Mouse (Mus musculus): ENCODE measurements around the gene Slc12a1. TPM values are rescaled to one million over a fixed set of nuclear protein-coding genes. Genes with fewer than 3 reads are reported as not detected.
"Not testable (repeated sequence)": the region's sequence is repeated elsewhere in the genome, so short reads cannot be mapped to it uniquely, and the experiment has no call there.

Gene Slc12a1
- polyA plus RNA-seq (2016; fragmentation: Nextera tagmentation; extraction: Ambion mirVana), result not detected in 2 replicates

DNA sequence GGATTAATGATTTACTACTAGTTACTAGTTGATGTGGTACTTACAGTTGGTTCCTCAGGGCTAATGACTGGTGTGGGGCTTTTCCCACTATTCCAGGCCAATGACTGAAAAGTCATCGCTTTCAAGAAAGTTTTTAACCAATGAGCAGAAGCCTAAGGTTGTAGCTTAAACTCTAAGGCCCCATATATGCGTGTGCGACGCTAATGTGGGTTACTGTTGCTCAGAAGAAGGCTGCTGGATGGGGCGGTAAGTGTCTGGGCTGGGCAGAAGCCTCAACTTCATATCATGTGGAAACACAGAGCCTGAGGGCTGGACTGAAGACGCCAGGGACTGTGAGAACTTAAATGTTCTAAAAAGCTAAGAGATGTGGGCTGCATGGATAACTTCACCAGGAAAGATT, at the start of gene Slc12a1:
Gene Slc12a1, plus strand, starts transcription at position 118 of the 400 bp plus-strand sequence.
- no peaks in the 10 kb centered on the region for H3K9me3 ChIP-seq
- no peak for DNase-seq (ENCODE audit: low spot score)
- no peaks in the 10 kb centered on the region for H3K27me3 ChIP-seq (ENCODE audit: insufficient read depth, poor library complexity, severe bottlenecking)
- H3K27ac ChIP-seq, result no peak within 1 kb of the TSS
- H3K36me3 ChIP-seq, result no peaks in the 10 kb centered on the region
- H3K4me1 ChIP-seq, result no peaks in the 10 kb centered on the region
- 85% methylated on average over 6 of the region's 6 CpGs for WGBS
- H3K4me3 ChIP-seq, result no peak within 1 kb of the TSS

DNA sequence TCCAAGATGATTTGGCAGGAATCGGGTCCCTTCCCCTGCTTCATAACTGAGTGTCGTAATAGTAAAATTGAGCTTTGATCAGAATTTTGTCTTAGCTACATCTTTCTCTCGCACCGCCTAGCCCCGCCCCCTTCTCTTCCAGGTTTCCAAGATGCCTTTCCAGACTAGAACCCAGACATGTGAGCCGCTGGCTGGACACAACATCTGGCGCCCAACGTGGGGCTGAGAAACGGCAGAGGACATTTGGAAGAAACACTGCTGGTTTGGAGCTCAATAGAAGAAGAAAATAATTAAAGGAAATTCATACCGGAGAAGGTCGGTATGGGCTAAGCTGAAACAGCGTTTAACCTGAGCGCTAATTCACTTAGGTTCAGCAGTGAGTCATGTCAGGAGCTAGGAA, 47.8 kb upstream of the Slc12a1 start:
- H3K4me1 ChIP-seq; H3K4me3 ChIP-seq; H3K9me3 ChIP-seq; H3K27ac ChIP-seq; DNase-seq (ENCODE audit: low spot score); H3K27me3 ChIP-seq (ENCODE audit: insufficient read depth, poor library complexity, severe bottlenecking): not testable (repeated sequence)
- 95% methylated on average over 13 of the region's 13 CpGs for WGBS
- H3K36me3 ChIP-seq, result peaks cover 75% of the 10 kb centered on the region

DNA sequence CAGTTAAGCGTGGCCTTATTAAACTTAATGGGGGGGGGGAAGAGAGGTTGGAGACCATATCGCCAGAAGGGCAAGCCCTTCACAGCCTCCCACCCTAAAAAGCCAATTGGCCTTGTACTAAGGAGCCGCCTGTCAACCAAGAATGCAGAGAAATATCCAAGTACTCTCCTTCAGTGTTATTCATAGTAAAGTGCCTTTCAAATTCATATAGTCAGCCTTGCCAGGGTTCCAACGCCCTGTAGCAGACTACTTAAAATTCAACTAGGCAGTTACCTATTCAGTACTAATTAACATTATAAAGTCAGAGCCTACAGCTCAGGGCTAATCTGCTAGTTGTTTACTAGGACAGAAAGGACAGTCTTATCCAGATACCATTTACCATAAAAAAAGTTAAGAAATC, 45.8 kb upstream of the Slc12a1 start:
- not testable (repeated sequence) for DNase-seq (ENCODE audit: low spot score); H3K4me1 ChIP-seq; H3K27me3 ChIP-seq (ENCODE audit: insufficient read depth, poor library complexity, severe bottlenecking); H3K27ac ChIP-seq; H3K4me3 ChIP-seq; H3K9me3 ChIP-seq
- H3K36me3 ChIP-seq, result peaks cover 70% of the 10 kb centered on the region
- WGBS, result 90% methylated on average over 4 of the region's 4 CpGs

DNA sequence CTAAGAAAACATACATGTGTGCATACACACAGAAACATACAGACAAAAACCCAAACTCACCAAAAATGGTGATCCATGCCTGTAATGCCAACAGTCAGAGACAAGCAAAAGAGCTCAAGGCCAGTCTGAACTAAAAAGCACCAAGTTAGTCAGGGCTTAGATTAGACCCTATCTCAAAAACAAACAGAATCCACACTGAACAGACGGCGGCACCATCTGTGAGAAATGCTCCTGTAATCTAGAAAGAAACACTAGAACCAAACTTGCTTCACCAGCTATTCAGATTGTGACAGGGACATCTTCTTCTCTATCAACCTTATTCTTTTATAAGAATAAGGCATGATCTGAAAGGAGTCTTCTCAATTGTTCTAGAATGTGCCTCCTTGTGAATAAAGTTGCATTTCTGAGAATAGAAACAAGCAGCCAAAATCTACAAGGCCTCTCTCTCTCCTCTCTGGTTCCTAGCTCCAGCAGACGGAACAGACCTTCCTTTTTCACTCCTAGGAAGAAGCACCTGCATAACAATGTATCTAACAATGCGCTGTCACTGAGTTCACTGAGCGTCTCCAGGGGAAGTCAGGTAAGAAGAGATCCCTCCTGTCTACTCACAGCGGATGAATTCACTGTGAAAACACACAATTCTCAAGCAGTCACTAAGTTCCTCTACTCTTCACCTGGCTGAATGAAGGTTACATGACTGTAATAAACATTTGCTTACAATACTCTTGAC, 32.8 kb upstream of the Slc12a1 start:
- WGBS, result 53% methylated on average over 6 of the region's 6 CpGs
- Histone ChIP-seq H3K27me3 (ENCODE audit: insufficient read depth, poor library complexity, severe bottlenecking) (no peaks in the 10 kb centered on the region), H3K4me3 (no peak overlapping the region), H3K27ac (no peak overlapping the region), H3K36me3 (peaks cover 15% of the 10 kb centered on the region), H3K9me3 (no peaks in the 10 kb centered on the region), H3K4me1 (peaks cover 29% of the 10 kb centered on the region)
- DNase-seq (ENCODE audit: low spot score), result no peak

DNA sequence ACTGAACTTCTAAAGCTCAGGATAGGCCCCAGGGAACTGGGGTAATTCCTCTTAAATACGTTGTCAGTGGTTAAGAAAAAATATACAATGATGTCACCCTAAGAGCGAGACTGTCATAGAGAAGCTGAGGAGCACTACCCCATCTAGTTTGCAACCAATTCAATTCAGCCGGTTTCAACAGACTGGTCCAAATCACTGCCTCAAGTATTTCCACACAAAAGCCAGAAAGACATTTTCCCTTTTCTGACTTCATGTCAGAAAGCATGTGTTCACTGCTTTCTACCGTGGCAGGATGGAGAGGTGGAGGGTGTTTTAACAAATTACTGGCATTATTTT, 30.0 kb upstream of the Slc12a1 start:
- H3K36me3 ChIP-seq, result no peaks in the 10 kb centered on the region
- H3K27ac ChIP-seq, result peak overlapping the region; percentile 99
- DNase-seq (ENCODE audit: low spot score), result no peak
- peak overlapping the region; percentile 88 for H3K4me3 ChIP-seq
- no peaks in the 10 kb centered on the region for H3K27me3 ChIP-seq (ENCODE audit: insufficient read depth, poor library complexity, severe bottlenecking)
- H3K4me1 ChIP-seq, result peaks cover 29% of the 10 kb centered on the region
- 24% methylated on average over 4 of the region's 4 CpGs for WGBS
- no peaks in the 10 kb centered on the region for H3K9me3 ChIP-seq

DNA sequence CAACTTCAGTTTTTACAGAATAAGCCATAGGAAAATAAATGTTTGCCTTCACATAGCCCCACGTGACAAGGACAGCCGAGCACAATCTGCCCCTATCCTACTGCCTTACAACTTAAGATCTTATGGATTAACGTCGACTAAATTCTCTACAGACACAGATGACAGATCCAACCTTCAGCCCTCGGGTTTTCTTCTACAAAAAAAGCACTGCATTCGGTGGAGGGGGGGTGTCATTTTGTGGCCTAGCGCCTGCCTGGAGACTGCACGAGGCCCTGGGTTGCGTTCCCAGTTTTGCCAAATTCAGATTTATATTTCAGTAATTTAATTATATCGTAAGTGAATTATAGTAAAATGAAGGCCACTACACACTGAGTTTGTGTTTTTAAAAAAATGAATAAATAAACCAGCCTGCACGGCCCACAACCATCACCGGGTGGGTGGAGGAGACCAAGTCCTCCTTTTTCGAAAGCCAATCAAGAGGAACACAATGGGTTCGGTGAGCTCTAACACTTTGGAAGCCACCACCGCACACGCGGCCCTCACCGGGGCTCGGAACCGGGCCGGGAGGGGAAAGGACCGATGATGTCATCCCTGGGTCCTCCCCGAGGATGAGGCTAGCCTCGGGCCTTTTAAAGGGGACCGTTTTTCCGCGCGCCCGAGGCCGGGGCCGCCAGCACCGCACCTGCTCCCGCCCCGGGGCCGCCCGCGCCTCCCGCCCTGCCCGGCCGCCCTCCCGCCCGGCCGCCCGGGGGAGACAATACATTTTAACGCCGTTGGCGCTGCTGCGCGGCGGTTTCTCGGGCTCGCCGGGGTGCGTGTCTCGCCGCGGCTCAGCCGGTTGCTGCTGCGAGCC, 29.5 kb upstream of the Slc12a1 start:
- H3K36me3 ChIP-seq, result no peaks in the 10 kb centered on the region
- WGBS, result under 1% methylated on average over 55 of the region's 59 CpGs
- H3K4me3 ChIP-seq, result peak overlapping the region; percentile 88
- no peaks in the 10 kb centered on the region for H3K9me3 ChIP-seq
- peak; percentile 81 for DNase-seq (ENCODE audit: low spot score)
- H3K4me1 ChIP-seq, result peaks cover 29% of the 10 kb centered on the region
- peak overlapping the region; percentile 99 for H3K27ac ChIP-seq
- no peaks in the 10 kb centered on the region for H3K27me3 ChIP-seq (ENCODE audit: insufficient read depth, poor library complexity, severe bottlenecking)

DNA sequence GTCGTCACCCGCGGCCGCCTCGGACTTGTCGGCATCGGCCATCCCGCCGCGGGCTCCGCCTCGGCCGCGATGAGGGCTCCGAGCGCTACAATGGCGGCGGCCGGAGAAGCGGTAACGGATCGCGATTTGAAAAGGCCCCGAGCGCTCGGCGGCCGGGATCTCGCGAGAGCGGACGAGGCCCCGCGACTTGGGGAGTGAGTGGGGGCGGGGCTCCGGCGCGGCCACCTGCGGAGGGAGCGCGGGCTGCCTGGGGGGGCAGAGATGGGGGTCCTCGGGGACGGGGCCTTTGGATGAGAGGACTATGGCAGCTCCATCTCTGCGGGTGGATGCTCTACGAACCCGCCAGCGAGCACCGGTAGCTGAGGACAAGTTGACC, 28.8 kb upstream of the Slc12a1 start, which contains the start of gene Myef2:
Gene Myef2, minus strand, starts transcription at position 185 of the 376 bp plus-strand sequence.
- no peaks in the 10 kb centered on the region for H3K36me3 ChIP-seq
- DNase-seq (ENCODE audit: low spot score), result peak; percentile 92
- H3K4me1 ChIP-seq, result peaks cover 26% of the 10 kb centered on the region
- H3K9me3 ChIP-seq, result no peaks in the 10 kb centered on the region
- under 1% methylated on average over 48 of the region's 48 CpGs for WGBS
- H3K4me3 ChIP-seq, result peak within 1 kb of the TSS; percentile 88
- no peaks in the 10 kb centered on the region for H3K27me3 ChIP-seq (ENCODE audit: insufficient read depth, poor library complexity, severe bottlenecking)
- peak within 1 kb of the TSS; percentile 99 for H3K27ac ChIP-seq

DNA sequence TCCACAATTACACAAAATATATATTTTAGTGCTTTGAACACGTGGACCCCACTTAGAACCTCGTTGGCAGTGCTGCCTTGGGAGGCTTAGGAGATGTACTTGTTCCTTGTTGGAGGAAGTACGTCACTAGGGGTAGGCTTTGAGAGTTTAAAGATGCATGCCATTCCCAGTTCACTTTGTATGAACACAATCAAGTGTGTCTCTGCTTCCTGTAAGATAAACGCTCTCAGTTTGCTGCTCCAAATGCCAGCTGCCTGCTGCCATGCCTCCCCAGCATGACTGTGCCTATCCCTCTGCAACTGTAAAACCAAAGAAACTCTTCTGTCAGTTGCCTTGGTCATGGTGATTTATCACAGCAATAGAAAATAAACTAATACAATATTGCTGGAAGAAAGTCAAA, 26.5 kb upstream of the Slc12a1 start:
- no peak for DNase-seq (ENCODE audit: low spot score)
- Histone ChIP-seq H3K36me3 (no peaks in the 10 kb centered on the region), H3K27me3 (ENCODE audit: insufficient read depth, poor library complexity, severe bottlenecking) (no peaks in the 10 kb centered on the region), H3K9me3 (no peaks in the 10 kb centered on the region), H3K4me3 (no peak overlapping the region), H3K27ac (no peak overlapping the region), H3K4me1 (peaks cover 13% of the 10 kb centered on the region)
- 33% methylated on average over 4 of the region's 4 CpGs for WGBS

DNA sequence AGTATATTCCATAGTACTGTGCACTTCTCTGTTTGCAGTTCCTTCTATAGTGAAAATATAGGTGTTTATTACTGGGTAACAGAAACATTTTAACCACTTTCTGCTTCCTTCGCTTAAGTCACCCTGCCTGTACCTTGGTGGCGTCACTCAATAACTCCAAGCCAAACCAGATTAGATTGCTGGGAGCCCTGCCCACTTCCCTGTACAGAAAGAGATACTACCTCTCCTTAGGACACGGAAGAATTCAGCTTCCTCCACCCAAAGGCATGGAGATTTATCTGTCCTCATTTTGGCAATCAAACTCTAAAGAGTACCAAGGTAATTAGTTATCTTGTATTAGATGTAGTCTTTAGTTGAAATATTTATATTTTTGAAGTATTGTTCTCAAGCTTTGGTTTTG, 25.5 kb upstream of the Slc12a1 start:
- 30% methylated on average over 3 of the region's 3 CpGs for WGBS
- no peak overlapping the region for H3K4me3 ChIP-seq
- peaks cover 6% of the 10 kb centered on the region for H3K4me1 ChIP-seq
- no peaks in the 10 kb centered on the region for H3K9me3 ChIP-seq
- no peak for DNase-seq (ENCODE audit: low spot score)
- H3K27me3 ChIP-seq (ENCODE audit: insufficient read depth, poor library complexity, severe bottlenecking), result no peaks in the 10 kb centered on the region
- H3K36me3 ChIP-seq, result no peaks in the 10 kb centered on the region
- H3K27ac ChIP-seq, result no peak overlapping the region

DNA sequence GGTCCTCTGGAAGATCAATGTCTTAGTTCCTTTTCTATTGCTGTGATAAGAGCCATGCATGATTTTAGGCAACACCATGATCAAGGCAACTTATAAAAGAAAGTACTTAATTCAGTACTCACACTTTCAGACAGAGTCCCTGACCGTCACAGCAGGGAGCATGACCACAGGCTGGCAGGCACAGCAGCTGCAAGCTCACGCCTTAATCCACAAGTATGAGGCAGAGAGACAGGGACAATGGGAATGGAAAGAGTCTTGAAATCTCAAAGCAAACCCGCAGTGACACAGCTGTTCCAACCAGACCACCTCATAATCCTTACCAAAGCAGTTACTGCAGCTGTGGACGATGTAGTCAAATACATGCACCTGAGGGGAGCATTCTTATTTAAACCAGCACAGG, 18.2 kb upstream of the Slc12a1 start:
- DNase-seq (ENCODE audit: low spot score), result no peak
- 37% methylated on average over 4 of the region's 4 CpGs for WGBS

DNA sequence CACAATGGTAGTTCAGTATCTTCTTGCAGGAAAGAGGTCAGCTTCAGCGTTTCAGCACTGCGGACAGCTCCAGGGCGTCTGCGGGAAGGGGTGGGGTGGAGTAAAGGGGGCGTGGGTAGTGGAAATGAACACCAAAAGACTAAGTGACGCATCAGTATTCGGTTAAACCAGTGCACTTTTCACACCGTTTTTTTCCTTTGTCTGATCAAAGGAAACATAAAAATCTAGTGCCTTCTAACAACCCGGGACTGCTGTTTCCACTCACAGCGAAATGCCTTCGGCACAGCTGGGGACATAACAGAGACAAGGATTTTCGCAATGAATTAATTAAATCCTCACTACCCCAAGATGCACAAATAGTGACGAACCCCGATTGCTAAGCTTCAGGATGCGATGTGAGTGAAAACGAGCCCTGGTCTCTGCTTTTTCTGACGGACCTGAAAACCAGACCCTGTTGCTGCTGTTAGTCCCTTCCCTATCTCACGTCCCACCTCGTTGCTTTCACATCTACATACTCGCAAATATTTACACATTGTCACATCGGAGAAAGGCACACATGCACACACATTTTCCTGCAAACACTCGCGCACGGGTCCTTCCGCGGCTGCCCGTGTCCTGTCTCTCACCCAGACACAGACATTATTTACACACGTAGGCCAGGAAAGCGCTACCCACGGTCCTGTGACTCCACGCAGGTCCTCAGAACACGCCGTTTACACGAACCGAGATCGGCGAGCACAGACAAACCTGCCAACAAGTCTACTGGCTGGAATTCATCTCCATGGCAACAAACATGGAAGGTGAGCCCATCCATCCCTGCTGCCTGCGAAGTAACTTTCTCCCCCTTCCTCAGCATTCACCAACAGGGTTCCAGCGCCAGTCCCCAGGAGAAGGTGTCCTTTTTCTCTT, 16.1 kb upstream of the Slc12a1 start, which contains the start of gene Ctxn2:
Gene Ctxn2, plus strand, starts transcription at position 790 of the 909 bp plus-strand sequence.
- no peak within 1 kb of the TSS for H3K27ac ChIP-seq
- no peaks in the 10 kb centered on the region for H3K9me3 ChIP-seq
- DNase-seq (ENCODE audit: low spot score), result peak; percentile 91
- WGBS, result 2% methylated on average over 39 of the region's 39 CpGs
- H3K36me3 ChIP-seq, result no peaks in the 10 kb centered on the region
- peaks cover 9% of the 10 kb centered on the region for H3K4me1 ChIP-seq
- 0 out of 2 replicates have a peak, but pooled peaks cover 4% of the 10 kb centered on the region for H3K27me3 ChIP-seq (ENCODE audit: insufficient read depth, poor library complexity, severe bottlenecking)
- peak within 1 kb of the TSS; percentile 56 for H3K4me3 ChIP-seq

More for the DNA sequence above, 18.2 kb upstream of the Slc12a1 start:
- Histone ChIP-seq H3K27ac (no peak overlapping the region), H3K4me3 (no peak overlapping the region), H3K36me3 (no peaks in the 10 kb centered on the region), H3K9me3 (no peaks in the 10 kb centered on the region), H3K4me1 (peaks cover 9% of the 10 kb centered on the region), H3K27me3 (ENCODE audit: insufficient read depth, poor library complexity, severe bottlenecking) (0 out of 2 replicates have a peak, but pooled peaks cover 4% of the 10 kb centered on the region)

DNA sequence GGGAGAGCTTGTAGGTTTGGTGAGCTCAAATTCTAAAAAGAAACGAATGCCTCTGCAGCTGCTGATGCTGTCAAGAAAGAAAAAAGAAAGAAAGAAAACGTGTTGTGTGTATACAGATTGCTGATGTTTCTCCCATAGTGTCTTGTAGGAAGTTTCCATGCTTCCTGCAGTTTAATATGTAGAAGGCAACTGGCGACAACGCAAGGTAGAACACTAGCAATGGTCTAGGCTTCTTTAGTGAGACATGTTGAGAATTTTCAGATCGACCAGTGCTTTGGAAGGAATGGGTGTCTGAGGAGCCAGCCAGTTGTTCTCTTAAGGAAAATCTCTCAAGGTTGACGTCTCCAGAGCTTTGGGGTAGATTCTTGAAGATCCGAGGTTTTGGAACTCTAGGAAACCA, 15.5 kb upstream of the Slc12a1 start:
- Histone ChIP-seq H3K4me1 (peaks cover 9% of the 10 kb centered on the region), H3K27ac (no peak overlapping the region), H3K36me3 (no peaks in the 10 kb centered on the region), H3K4me3 (peak overlapping the region; percentile 56; the same call in 1 of the 2 replicates), H3K27me3 (ENCODE audit: insufficient read depth, poor library complexity, severe bottlenecking) (0 out of 2 replicates have a peak, but pooled peaks cover 4% of the 10 kb centered on the region), H3K9me3 (no peaks in the 10 kb centered on the region)
- no peak for DNase-seq (ENCODE audit: low spot score)
- WGBS, result 27% methylated on average over 7 of the region's 7 CpGs

Data from heart, embryonic 10.5 days (tissue).